Mouse (Mus musculus) kidney, postnatal 25 days (tissue): Measurements from ENCODE around the gene Slc1a2.

Source experiments
- DNase-seq, 2 experiments: peaks; one replicate each; pipeline ENCODE4 v3.0.0; 2021; ENCODE audit warnings: mixed read lengths in 2 of 2

Slc1a2 gene

GRCm38 (mm10) chr2:102667981-102668380, 9.5 kb downstream of the Slc1a2 start:
- no peak for DNase-seq

DNA sequence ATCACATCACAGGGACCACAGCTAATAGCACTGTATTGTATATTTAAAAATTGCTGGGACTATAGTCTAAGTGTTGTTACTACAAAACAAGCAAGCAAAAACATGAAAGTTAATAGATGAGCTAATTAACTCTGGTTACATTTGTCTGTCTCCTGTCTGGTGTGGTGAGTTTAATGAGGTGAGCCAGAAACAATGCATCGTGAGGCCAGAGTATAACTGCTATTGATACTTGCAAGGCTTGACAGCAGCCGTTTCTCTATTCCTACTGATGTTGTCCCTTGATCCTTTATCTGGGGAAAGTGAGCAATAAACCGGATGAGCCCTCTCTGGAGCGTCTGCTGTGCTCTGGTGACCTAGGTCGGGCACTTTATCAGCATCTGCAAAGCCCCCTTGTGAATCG, 11.1 kb downstream of the Slc1a2 start:
- DNase-seq = no peak

GRCm38 (mm10) chr2:102674582-102674981, 16.1 kb downstream of the Slc1a2 start:
- DNase-seq = no peak

- DNase-seq = peak; percentile 46 to 77
Measured at GRCm38 (mm10) chr2:102675275-102675674, 16.8 kb downstream of the Slc1a2 start.

GRCm38 (mm10) chr2:102676716-102677312, 18.4 kb downstream of the Slc1a2 start:
- no peak for DNase-seq

GRCm38 (mm10) chr2:102677400-102677799, 18.9 kb downstream of the Slc1a2 start:
- DNase-seq = no peak

- no peak for DNase-seq
Measured at GRCm38 (mm10) chr2:102681351-102681750, 22.9 kb downstream of the Slc1a2 start.

DNA sequence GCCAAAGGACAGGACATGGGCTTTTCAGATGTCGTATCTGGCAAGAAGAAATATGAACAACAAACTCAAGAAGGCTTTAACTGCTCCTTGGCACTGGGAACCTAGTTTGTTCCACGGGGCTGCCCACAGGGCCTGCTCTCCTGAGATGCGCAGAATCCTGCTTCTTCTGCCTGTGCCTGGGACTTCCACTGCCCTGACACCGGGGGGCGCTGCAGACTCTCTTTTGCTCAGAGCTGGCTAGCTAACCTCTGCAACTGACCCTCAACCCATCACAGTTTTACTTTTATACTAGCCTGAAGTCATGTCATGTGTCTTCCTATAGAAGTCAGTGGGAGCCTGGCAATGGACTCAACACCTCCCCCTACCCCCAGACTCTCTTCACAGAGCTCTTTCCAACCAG, 23.7 kb downstream of the Slc1a2 start:
- DNase-seq = peak in 1 of 2 experiments; percentile 35

DNA sequence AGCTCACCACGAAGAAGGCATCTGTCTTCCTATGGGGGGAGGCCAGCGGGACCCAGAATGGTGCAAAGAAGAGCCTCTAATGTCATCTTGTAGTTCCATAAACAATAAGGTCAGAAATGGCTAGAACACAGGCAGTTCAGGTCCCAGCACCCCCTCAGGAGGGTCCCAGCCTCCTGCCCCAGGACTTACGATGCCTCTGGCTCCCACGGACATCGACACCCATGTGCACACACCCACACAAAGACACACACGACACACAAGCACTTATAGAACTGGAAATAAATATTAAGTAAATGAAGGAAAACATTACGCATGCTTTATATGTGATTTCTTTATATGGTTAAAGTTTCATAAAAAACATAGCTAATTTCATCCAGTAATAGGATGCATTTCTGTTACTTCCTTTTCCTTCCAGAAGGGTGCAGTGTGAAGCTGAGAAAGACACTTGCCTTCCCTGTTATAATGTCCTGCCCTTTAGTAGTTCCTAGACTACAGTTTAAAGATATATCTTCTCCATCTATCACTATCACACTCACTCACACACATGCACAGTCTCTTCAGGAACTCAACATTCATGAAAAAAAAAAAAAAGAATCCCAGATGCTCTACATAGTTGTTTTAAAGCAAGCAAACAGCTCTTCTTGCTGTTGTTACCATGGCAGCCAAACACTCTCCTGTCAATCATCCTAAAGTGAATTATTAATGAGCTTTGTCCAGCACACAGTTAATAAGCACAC, 27.1 kb downstream of the Slc1a2 start:
- peak in 1 of 2 experiments; percentile 4 for DNase-seq

DNA sequence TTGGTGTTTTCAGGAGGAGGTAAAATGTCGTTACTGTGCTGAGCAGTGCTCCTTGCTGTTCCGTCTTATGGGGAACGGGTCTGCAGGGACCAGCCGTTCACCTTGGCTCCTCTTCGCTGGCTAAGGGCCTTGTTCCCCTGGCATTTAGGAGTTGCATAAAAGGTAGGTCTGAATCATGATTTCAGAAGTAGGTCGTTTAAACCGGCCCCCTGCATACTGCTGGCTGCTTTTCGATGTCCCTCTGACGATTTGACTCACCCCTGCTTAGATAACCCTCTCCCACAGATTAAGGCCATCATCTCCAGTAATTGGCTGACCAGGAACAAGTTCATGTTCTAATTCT, 27.6 kb downstream of the Slc1a2 start:
- no peak for DNase-seq

DNA sequence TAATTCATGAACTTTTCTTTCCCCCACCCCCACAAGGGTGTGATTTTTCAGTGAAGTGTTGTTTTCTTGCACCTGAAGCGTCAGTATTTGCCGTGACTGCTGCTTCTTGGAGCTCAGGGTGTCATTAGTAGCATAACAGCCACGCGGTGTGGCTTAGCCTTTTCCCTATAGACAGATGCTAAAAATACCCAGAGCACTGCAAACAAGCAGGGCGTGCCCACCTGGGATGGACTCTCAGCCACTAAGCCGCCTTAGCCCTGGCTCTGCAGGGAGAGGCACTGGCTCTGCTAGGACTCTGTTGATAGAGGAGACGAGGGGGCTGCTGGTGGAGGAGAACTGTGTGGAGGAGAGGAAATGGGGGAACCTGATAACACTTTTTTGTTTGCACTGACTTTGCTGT, 35.1 kb downstream of the Slc1a2 start:
- no peak for DNase-seq

GRCm38 (mm10) chr2:102694750-102695149, 36.3 kb downstream of the Slc1a2 start:
- no peak for DNase-seq

DNA sequence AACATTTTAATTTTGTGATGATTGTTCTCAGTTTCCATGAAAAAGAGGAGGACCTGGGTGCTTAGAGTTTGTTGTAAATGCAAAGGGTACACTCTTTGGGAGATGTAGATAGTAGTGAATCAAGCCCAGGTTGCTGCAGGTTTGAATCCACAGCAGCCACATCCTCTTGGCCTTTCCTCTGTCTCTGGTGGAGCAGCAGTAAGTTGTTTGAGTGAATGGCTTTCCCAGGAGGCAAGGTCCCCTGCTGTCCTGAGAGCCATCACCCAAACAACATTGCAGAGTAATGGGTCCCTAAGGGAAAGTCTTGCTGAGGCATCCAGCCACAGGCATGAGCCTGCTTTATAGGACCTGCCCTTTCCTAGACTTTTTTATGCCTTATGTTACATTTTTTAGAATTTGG, 37.1 kb downstream of the Slc1a2 start:
- no peak for DNase-seq

- DNase-seq = no peak
Measured at GRCm38 (mm10) chr2:102697732-102698131, 39.3 kb downstream of the Slc1a2 start.

DNA sequence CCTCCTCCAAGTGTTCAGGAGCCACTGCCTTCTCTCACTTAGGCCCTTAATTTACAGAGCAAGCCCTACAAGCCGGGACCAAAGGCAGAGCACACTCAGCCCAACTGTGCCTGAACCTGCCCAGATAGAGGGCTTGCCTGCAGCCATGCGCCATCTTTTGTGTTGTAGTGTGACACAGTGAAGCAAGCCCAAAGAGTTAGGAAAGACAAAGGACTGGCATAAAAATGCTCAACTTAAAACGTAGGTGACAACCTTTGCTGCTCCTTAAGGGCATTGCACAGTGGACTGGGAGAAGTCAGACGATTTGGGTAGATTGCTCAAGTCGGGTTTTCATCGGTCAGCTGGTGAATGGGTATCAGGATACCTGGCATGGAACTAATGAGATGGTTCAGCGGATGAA, 41.5 kb downstream of the Slc1a2 start:
- no peak for DNase-seq

- no peak for DNase-seq
Measured at GRCm38 (mm10) chr2:102700695-102701094, 42.2 kb downstream of the Slc1a2 start.

GRCm38 (mm10) chr2:102701382-102701781, 42.9 kb downstream of the Slc1a2 start:
- no peak for DNase-seq

GRCm38 (mm10) chr2:102703556-102703955, 45.1 kb downstream of the Slc1a2 start:
- no peak for DNase-seq

GRCm38 (mm10) chr2:102704781-102705180, 46.3 kb downstream of the Slc1a2 start:
- DNase-seq = no peak

DNA sequence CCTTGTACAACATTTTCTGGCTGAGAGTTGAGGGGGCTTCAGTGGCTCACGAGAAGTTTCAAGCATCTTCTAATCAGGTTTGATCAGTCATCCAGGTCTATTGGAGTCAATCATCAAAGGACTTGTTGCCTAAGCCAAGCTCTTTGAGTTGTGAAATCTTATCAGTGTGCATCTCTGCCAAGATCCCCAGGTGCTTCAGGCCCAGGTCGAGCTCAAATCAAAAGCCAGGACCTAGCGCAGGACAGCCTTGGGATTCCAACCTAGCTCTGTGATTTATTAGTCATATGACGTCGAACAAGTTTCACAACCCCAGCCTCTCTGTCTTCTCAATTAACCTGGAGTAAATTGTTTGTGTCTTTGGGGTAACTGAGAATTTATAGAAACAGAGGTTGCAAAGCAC, 53.1 kb downstream of the Slc1a2 start:
- DNase-seq = no peak

DNA sequence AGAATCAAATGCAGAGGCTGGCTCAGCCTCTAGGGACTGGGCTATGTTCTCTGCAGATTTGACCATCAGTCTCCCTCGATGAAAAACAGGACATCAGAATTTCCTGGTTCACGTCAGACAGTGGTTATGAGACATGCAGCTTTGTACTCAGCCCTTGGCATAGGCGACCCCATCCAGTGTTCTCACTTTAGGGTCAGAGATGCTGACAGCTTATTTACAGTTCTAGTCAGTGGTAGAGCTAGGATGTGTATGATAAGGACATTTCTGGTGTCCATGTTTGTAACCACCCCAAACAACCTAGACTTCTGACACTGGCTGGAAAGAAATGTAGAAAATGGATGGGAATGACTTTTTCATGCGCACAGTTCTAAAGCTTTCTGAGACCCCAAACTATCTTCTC, 53.6 kb downstream of the Slc1a2 start:
- DNase-seq = no peak

DNA sequence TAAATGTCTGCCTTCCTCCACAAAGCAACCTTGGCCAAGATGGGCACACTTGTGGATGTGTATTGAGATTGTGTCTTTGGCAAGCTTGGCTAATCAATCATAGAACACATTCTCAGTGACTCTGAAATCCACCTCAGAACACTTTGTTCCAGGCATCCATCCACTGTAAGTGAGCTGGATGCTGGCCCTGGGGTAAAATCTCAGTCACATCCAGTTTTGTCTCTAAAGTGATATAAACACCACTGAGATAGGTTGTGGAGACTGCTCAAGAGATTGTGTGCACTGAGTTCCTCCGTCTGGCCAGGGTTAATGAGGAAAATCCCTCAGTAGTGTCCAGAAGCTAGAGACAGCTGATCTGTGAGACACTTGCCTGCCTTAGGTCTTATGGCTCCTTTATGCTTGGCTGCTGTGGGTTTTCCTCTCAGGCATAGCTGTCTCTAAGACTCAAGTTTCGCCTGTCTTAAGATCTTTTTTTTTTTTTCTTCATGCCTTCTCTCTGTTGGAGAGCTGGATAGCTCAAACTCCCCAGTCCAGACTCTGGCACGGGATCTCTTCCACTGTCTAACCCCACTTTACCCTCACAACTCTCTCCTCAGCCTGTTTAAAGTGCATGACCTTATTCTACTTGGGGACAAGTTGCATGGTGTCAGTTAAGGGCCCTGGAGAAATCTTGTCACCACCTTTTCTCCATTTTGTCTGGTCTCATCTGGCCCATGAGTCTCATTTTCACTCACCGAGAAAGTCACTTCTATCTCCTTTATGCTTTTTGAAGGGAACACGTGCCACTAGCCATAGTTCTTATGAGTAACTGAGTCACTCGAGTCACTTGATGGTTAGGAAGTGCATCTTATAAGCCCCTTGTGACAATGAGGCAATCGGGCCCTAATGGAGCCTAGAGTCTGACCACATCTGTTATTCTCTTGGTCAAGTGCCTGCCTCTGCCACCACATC, 54.5 kb downstream of the Slc1a2 start:
- DNase-seq = no peak

GRCm38 (mm10) chr2:102714320-102714719, 55.9 kb downstream of the Slc1a2 start:
- no peak for DNase-seq

GRCm38 (mm10) chr2:102715754-102716153, 57.3 kb downstream of the Slc1a2 start:
- DNase-seq = no peak
